Mouse (Mus musculus): ENCODE data around the gene Xrcc2. TPM values are rescaled to one million over a fixed set of nuclear protein-coding genes. Genes with fewer than 3 reads are reported as not detected.
"Not testable (repeated sequence)": the region's sequence is repeated elsewhere in the genome, so short reads cannot be mapped to it uniquely, and the experiment has no call there.

The Xrcc2 gene
- 3.7 and 5.2 TPM in 2 replicates for polyA plus RNA-seq (2014; fragmentation: Nextera tagmentation; extraction: Ambion mirVana)

DNA sequence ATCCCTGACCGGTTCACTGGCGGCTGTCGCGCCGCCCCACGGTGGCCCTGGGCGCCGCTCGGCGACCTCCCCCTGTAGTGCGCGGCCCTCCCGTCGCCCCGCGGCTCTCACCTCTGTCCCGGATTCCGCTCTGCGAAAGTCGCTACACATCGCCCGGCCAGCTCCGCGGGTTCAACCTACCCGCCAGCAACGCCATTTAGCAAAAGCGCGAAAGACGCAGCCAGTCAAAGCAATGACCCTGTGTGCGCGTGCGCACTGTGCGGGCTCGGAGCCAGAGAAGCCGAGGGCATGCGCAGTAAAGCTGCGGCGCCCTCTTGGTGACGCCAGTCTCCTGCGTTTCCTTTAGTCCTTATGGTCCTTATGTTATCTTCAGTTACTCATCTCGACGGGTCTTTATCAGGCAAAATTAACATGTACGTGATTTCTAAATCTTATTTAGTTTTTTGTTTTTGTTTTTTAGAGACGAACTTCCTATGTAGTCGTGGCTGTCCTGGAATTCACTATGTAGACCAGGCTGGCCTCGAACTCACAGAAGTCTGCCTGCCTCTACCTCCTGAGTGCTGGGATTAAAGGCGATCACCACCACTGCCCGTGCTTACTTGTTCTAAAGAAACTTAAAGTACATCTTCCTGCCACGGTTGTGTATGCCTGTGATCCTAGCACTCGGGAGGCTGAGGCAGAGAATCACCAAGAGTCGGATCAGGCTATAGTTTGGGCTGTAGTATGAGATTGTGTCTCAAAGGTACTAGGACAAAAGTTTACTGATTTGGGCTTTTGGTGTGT is at the start of gene Xrcc2:
Gene Xrcc2, minus strand, starts transcription at position 259 of the 783 bp plus-strand sequence.
- H3K9me3 ChIP-seq (ENCODE audit: control insufficient read depth, low read length), result no peaks in the 10 kb centered on the region
- peak within 1 kb of the TSS; percentile 69 for H3K9ac ChIP-seq
- DNase-seq (ENCODE audit: low spot score) (peak; percentile 99), ATAC-seq (ENCODE audit: low FRiP score) (peak; percentile 97)
- H3K4me3 ChIP-seq (replicated peaks; ENCODE audit: low read length), result peak within 1 kb of the TSS; percentile 69
- 7% methylated on average over 51 of the region's 51 CpGs for WGBS
- H3K4me1 ChIP-seq (replicated peaks; ENCODE audit: control insufficient read depth, insufficient read depth, low read length), result peaks cover 6% of the 10 kb centered on the region
- no peaks in the 10 kb centered on the region for H3K27me3 ChIP-seq (ENCODE audit: control insufficient read depth, insufficient read depth, low read length)
- peak within 1 kb of the TSS; percentile 83 for H3K4me2 ChIP-seq (replicated peaks)
- 0 out of 2 replicates have a peak within 1 kb of the TSS, but pooled peaks have one; percentile 56 for H3K27ac ChIP-seq
- H3K36me3 ChIP-seq (replicated peaks; ENCODE audit: control insufficient read depth, insufficient read depth), result no peaks in the 10 kb centered on the region

DNA sequence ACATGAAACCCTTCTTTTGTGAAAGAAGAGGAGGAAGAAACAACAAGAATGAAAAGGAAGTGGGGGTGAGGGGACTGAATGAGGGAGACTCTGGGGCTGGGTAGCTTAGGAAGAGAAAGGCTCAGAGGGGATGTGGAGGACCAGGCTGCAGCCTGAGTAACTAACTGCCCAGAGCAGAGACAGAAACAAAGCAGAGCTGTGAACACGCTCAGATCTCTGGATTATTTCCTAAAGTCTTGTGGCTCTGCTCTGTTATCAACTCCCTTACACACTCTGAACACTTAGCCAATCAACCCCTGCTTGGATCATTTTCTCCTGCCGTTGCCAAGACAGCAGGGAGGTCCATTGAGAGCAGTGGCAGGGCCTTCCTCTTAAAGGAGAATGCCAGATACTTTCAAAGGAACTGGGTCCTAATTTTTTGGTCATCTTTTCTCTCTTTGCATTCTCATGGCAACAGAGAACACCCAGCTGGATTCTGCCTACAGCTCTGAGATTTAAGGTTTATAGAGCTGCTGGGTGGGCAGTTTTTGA is 48.7 kb upstream of the Xrcc2 start:
- Histone ChIP-seq H3K9ac (no peak overlapping the region), H3K9me3 (ENCODE audit: control insufficient read depth, low read length) (no peaks in the 10 kb centered on the region), H3K27ac (peak overlapping the region; percentile 62), H3K27me3 (ENCODE audit: control insufficient read depth, insufficient read depth, low read length) (no peaks in the 10 kb centered on the region), H3K4me1 (replicated peaks; ENCODE audit: control insufficient read depth, insufficient read depth, low read length) (peaks cover 17% of the 10 kb centered on the region), H3K4me2 (replicated peaks) (0 out of 2 replicates have a peak overlapping the region, but pooled peaks have one; percentile 6), H3K36me3 (replicated peaks; ENCODE audit: control insufficient read depth, insufficient read depth) (no peaks in the 10 kb centered on the region), H3K4me3 (replicated peaks; ENCODE audit: low read length) (no peak overlapping the region)
- 5% methylated on average over 2 of the region's 2 CpGs for WGBS
- peak; percentile 56 for DNase-seq (ENCODE audit: low spot score)
- peak; percentile 67; the same call in 1 of the 2 replicates for ATAC-seq (ENCODE audit: low FRiP score)

GRCm38 (mm10) chr5:25753556-25754235 is 48.1 kb upstream of the Xrcc2 start:
- Histone ChIP-seq H3K27ac (peak overlapping the region; percentile 62), H3K36me3 (replicated peaks; ENCODE audit: control insufficient read depth, insufficient read depth) (no peaks in the 10 kb centered on the region), H3K27me3 (ENCODE audit: control insufficient read depth, insufficient read depth, low read length) (no peaks in the 10 kb centered on the region), H3K9ac (no peak overlapping the region), H3K4me1 (replicated peaks; ENCODE audit: control insufficient read depth, insufficient read depth, low read length) (peaks cover 17% of the 10 kb centered on the region), H3K4me2 (replicated peaks) (0 out of 2 replicates have a peak overlapping the region, but pooled peaks have one; percentile 6), H3K4me3 (replicated peaks; ENCODE audit: low read length) (no peak overlapping the region), H3K9me3 (ENCODE audit: control insufficient read depth, low read length) (no peaks in the 10 kb centered on the region)
- ATAC-seq (ENCODE audit: low FRiP score) (peak; percentile 24; the same call in 1 of the 2 replicates), DNase-seq (ENCODE audit: low spot score) (no peak)
- 51% methylated on average over 8 of the region's 8 CpGs for WGBS

- Histone ChIP-seq H3K9ac (no peak overlapping the region), H3K4me2 (replicated peaks) (no peak overlapping the region), H3K4me3 (replicated peaks; ENCODE audit: low read length) (no peak overlapping the region), H3K4me1 (replicated peaks; ENCODE audit: control insufficient read depth, insufficient read depth, low read length) (peaks cover 17% of the 10 kb centered on the region), H3K36me3 (replicated peaks; ENCODE audit: control insufficient read depth, insufficient read depth) (no peaks in the 10 kb centered on the region), H3K27me3 (ENCODE audit: control insufficient read depth, insufficient read depth, low read length) (no peaks in the 10 kb centered on the region), H3K27ac (no peak overlapping the region), H3K9me3 (ENCODE audit: control insufficient read depth, low read length) (no peaks in the 10 kb centered on the region)
- DNase-seq (ENCODE audit: low spot score) (no peak), ATAC-seq (ENCODE audit: low FRiP score) (no peak)
- 79% methylated on average over 5 of the region's 5 CpGs for WGBS
These were observed 47.2 kb upstream of the Xrcc2 start for GRCm38 (mm10) chr5:25752862-25753261.

GRCm38 (mm10) chr5:25751552-25751951 is 45.9 kb upstream of the Xrcc2 start:
- DNase-seq (ENCODE audit: low spot score) (no peak), ATAC-seq (ENCODE audit: low FRiP score) (no peak)
- no peaks in the 10 kb centered on the region for H3K36me3 ChIP-seq (replicated peaks; ENCODE audit: control insufficient read depth, insufficient read depth)

GRCm38 (mm10) chr5:25748613-25749012 is 43.0 kb upstream of the Xrcc2 start:
- WGBS, result 84% methylated on average over 3 of the region's 3 CpGs
- no peaks in the 10 kb centered on the region for H3K27me3 ChIP-seq (ENCODE audit: control insufficient read depth, insufficient read depth, low read length)
- 0 out of 2 replicates have a peak, but pooled peaks cover 2% of the 10 kb centered on the region for H3K4me1 ChIP-seq (replicated peaks; ENCODE audit: control insufficient read depth, insufficient read depth, low read length)
- H3K4me2 ChIP-seq (replicated peaks), result no peak overlapping the region
- H3K36me3 ChIP-seq (replicated peaks; ENCODE audit: control insufficient read depth, insufficient read depth), result no peaks in the 10 kb centered on the region
- DNase-seq (ENCODE audit: low spot score) (no peak), ATAC-seq (ENCODE audit: low FRiP score) (no peak)
- no peak overlapping the region for H3K27ac ChIP-seq
- H3K4me3 ChIP-seq (replicated peaks; ENCODE audit: low read length), result no peak overlapping the region
- H3K9ac ChIP-seq, result no peak overlapping the region
- no peaks in the 10 kb centered on the region for H3K9me3 ChIP-seq (ENCODE audit: control insufficient read depth, low read length)

More at GRCm38 (mm10) chr5:25751552-25751951, 45.9 kb upstream of the Xrcc2 start:
- Histone ChIP-seq H3K27ac (no peak overlapping the region), H3K4me2 (replicated peaks) (no peak overlapping the region), H3K4me1 (replicated peaks; ENCODE audit: control insufficient read depth, insufficient read depth, low read length) (peaks cover 17% of the 10 kb centered on the region), H3K9me3 (ENCODE audit: control insufficient read depth, low read length) (no peaks in the 10 kb centered on the region), H3K4me3 (replicated peaks; ENCODE audit: low read length) (no peak overlapping the region), H3K27me3 (ENCODE audit: control insufficient read depth, insufficient read depth, low read length) (no peaks in the 10 kb centered on the region), H3K9ac (no peak overlapping the region)

DNA sequence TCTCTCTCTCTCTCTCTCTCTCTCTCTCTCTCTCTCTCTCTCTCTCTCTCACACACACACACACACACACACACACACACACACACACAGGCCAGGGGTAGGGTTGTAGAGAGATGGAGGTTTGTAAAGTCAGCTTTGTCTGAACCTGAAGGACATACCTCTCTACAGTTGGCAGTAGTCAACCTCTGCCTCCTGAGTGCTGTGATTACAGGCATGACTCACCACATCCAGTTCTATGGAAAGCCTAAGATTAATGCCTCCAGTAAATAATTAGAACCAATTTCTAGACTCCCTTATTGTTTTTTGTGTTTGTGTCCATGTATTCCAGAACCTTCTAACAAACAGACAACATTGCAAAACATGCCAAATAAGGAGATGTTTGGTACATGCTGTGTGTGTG is 42.3 kb upstream of the Xrcc2 start:
- Histone ChIP-seq H3K27ac (no peak overlapping the region), H3K4me1 (replicated peaks; ENCODE audit: control insufficient read depth, insufficient read depth, low read length) (no peaks in the 10 kb centered on the region), H3K36me3 (replicated peaks; ENCODE audit: control insufficient read depth, insufficient read depth) (no peaks in the 10 kb centered on the region), H3K9ac (no peak overlapping the region), H3K4me2 (replicated peaks) (no peak overlapping the region), H3K27me3 (ENCODE audit: control insufficient read depth, insufficient read depth, low read length) (no peaks in the 10 kb centered on the region), H3K4me3 (replicated peaks; ENCODE audit: low read length) (no peak overlapping the region), H3K9me3 (ENCODE audit: control insufficient read depth, low read length) (no peaks in the 10 kb centered on the region)
- no peak for DNase-seq (ENCODE audit: low spot score)
- no peak for ATAC-seq (ENCODE audit: low FRiP score)

DNA sequence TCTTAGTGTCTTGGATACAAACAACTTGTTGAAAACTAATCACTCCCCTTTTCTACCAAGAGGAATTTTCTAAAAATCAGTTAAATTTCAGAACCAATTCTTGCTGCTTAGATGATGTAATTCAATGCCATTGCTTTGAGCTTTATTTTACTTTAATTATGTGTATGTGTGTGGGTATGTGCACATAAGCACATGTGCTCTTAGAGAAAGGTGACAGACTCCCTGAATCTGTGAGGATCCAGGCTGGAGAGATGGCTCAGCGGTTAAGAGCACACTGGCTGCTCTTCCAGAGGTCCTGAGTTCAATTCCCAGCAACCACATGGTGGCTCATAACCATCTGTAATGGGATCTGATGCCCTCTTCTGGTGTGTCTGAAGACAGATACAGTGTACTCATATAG is 33.3 kb upstream of the Xrcc2 start:
- not testable (repeated sequence) for H3K9me3 ChIP-seq (ENCODE audit: control insufficient read depth, low read length); H3K36me3 ChIP-seq (replicated peaks; ENCODE audit: control insufficient read depth, insufficient read depth); H3K4me3 ChIP-seq (replicated peaks; ENCODE audit: low read length); DNase-seq (ENCODE audit: low spot score); H3K27ac ChIP-seq; H3K4me2 ChIP-seq (replicated peaks); ATAC-seq (ENCODE audit: low FRiP score); H3K4me1 ChIP-seq (replicated peaks; ENCODE audit: control insufficient read depth, insufficient read depth, low read length); H3K9ac ChIP-seq; H3K27me3 ChIP-seq (ENCODE audit: control insufficient read depth, insufficient read depth, low read length)
- WGBS, result 86% methylated on average over 1 of the region's 1 CpGs

DNA sequence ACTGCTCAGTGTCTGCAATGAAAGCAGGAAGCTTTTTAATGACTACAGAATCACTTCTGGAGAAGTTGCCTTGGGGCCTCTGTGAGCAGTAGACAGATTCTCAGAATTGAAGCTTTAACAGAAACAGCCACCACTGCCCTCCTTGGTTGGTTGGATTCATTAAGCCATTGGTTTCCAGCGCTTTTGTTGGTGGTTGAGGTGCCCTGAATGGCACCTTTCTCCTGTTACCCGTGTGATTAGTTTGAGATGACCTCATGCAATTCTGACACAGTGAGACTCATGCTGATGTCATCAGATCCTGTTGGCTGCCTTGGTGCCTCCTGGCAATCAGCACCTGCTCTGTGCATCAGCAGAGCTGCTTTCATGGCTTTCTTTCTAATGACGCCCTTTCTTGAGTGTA is 32.8 kb upstream of the Xrcc2 start:
- Histone ChIP-seq H3K36me3 (replicated peaks; ENCODE audit: control insufficient read depth, insufficient read depth) (no peaks in the 10 kb centered on the region), H3K27me3 (ENCODE audit: control insufficient read depth, insufficient read depth, low read length) (no peaks in the 10 kb centered on the region), H3K9me3 (ENCODE audit: control insufficient read depth, low read length) (no peaks in the 10 kb centered on the region), H3K27ac (no peak overlapping the region), H3K9ac (no peak overlapping the region), H3K4me3 (replicated peaks; ENCODE audit: low read length) (no peak overlapping the region), H3K4me1 (replicated peaks; ENCODE audit: control insufficient read depth, insufficient read depth, low read length) (no peaks in the 10 kb centered on the region), H3K4me2 (replicated peaks) (no peak overlapping the region)
- 66% methylated on average over 3 of the region's 3 CpGs for WGBS
- DNase-seq (ENCODE audit: low spot score) (no peak), ATAC-seq (ENCODE audit: low FRiP score) (no peak)
